Mouse (Mus musculus) CH12.LX (cell line): ENCODE results near the gene Sept9. TPM values are rescaled to one million over a fixed set of nuclear protein-coding genes. Genes with fewer than 3 reads are reported as not detected.

Experiments used
- DNase-seq: peaks from one replicate; pipeline ENCODE4 v3.0.0-alpha.2; 2013; ENCODE audit errors: extremely low read depth
- H3K27ac ChIP-seq: 2 replicates; pipeline ENCODE4 v1.5.1; 2012; ENCODE audit warnings: low read depth, mild to moderate bottlenecking, control low read depth, moderate library complexity; ENCODE audit not compliant: insufficient read depth
- H3K27me3 ChIP-seq: replicated peaks from 2 replicates; pipeline ENCODE3; 2012; ENCODE audit warnings: inconsistent platforms
- H3K36me3 ChIP-seq, 2 experiments: replicated peaks in 1 of 2; 2 replicates each; pipeline versions ENCODE3 to v1.6.1; 2012; ENCODE audit warnings: inconsistent platforms in 1 of 2, low read length in 1 of 2, mild to moderate bottlenecking in 1 of 2, mixed read lengths in 1 of 2, moderate library complexity in 1 of 2; ENCODE audit not compliant: control insufficient read depth in 1 of 2, insufficient read depth in 1 of 2
- H3K4me1 ChIP-seq, 2 experiments: 2 replicates each; pipeline ENCODE4 v1.6.1; 2012; ENCODE audit warnings: inconsistent platforms in 1 of 2, moderate library complexity in 1 of 2; ENCODE audit not compliant: insufficient read depth in 2 of 2, control insufficient read depth in 1 of 2
- H3K4me2 ChIP-seq: 2 replicates; pipeline ENCODE4 v1.6.1; 2012; ENCODE audit warnings: low read depth, mild to moderate bottlenecking, control low read depth; ENCODE audit not compliant: poor library complexity, insufficient read depth, severe bottlenecking
- H3K4me3 ChIP-seq, 3 experiments: fragments of 150-350 bp in 1 of 3; sonication (generic) in 1 of 3; replicated peaks in 1 of 3; 2 replicates each; pipeline versions ENCODE3 to v1.5.1; 2011 to 2012; ENCODE audit warnings: low read depth in 2 of 3, low read length in 2 of 3, mild to moderate bottlenecking in 2 of 3, moderate library complexity in 2 of 3, control low read depth in 1 of 3, improper control_type of control experiment in 1 of 3, inconsistent platforms in 1 of 3, mixed read lengths in 1 of 3; ENCODE audit not compliant: poor library complexity in 1 of 3
- H3K79me2 ChIP-seq: replicated peaks from 2 replicates; pipeline ENCODE4 v1.6.1; 2012; ENCODE audit warnings: mild to moderate bottlenecking, moderate library complexity; ENCODE audit not compliant: control insufficient read depth, poor library complexity, insufficient read depth, severe bottlenecking; ENCODE audit errors: extremely low read depth
- H3K9ac ChIP-seq: 2 replicates; pipeline ENCODE4 v1.6.1; 2012; ENCODE audit warnings: low read depth, mild to moderate bottlenecking, control low read depth, moderate library complexity; ENCODE audit not compliant: insufficient read depth
- H3K9me3 ChIP-seq: replicated peaks from 2 replicates; pipeline ENCODE3; 2012; ENCODE audit warnings: low read length, inconsistent platforms, mixed read lengths
- BHLHE40 ChIP-seq: IDR thresholded peaks from 2 replicates; pipeline ENCODE4 v1.6.1; 2011; ENCODE audit warnings: mild to moderate bottlenecking, low read depth, low read length, improper control_type of control experiment
- CTCF ChIP-seq, 2 experiments: IDR thresholded peaks in 1 of 2; conservative IDR thresholded peaks in 1 of 2; 2 replicates each; pipeline ENCODE4 v1.5.1; 2011 to 2012; ENCODE audit warnings: low read depth in 2 of 2, low read length in 2 of 2, improper control_type of control experiment in 1 of 2, inconsistent platforms in 1 of 2, mild to moderate bottlenecking in 1 of 2, moderate library complexity in 1 of 2
- ELF1 ChIP-seq: IDR thresholded peaks from 2 replicates; pipeline ENCODE4 v1.6.1; 2014; ENCODE audit warnings: low read depth, mild to moderate bottlenecking, inconsistent platforms, low read length, improper control_type of control experiment
- EP300 ChIP-seq: IDR thresholded peaks from 2 replicates; pipeline ENCODE4 v1.6.1; 2011; ENCODE audit warnings: low read length, improper control_type of control experiment
- GABPA ChIP-seq: IDR thresholded peaks from 2 replicates; pipeline ENCODE4 v1.6.1; 2012; ENCODE audit warnings: low read depth, low read length, improper control_type of control experiment, inconsistent platforms; ENCODE audit not compliant: insufficient replicate concordance
- HCFC1 ChIP-seq: IDR thresholded peaks from 2 replicates; pipeline ENCODE4 v1.6.1; 2012; ENCODE audit warnings: low read depth, mild to moderate bottlenecking, inconsistent platforms, low read length, improper control_type of control experiment
- MAFK ChIP-seq: IDR thresholded peaks from 2 replicates; pipeline ENCODE4 v1.6.1; 2011; ENCODE audit warnings: low read length, improper control_type of control experiment; ENCODE audit not compliant: insufficient replicate concordance
- MAX ChIP-seq: IDR thresholded peaks from 2 replicates; pipeline ENCODE4 v1.6.1; 2011; ENCODE audit warnings: low read length, improper control_type of control experiment
- MAZ ChIP-seq: IDR thresholded peaks from 2 replicates; pipeline ENCODE4 v1.6.1; 2012; ENCODE audit warnings: low read depth, mild to moderate bottlenecking, inconsistent platforms, low read length, improper control_type of control experiment, moderate library complexity
- MEF2A ChIP-seq: IDR thresholded peaks from 2 replicates; pipeline ENCODE4 v1.6.1; 2014; ENCODE audit warnings: low read depth, mild to moderate bottlenecking, inconsistent platforms, low read length, improper control_type of control experiment, borderline replicate concordance
- MXI1 ChIP-seq: IDR thresholded peaks from 2 replicates; pipeline ENCODE4 v1.6.1; 2011; ENCODE audit warnings: mild to moderate bottlenecking, low read depth, low read length, improper control_type of control experiment
- MYC ChIP-seq: IDR thresholded peaks from 2 replicates; pipeline ENCODE4 v1.6.1; 2011; ENCODE audit warnings: low read depth, mild to moderate bottlenecking, improper control_type of control experiment, low read length
- NELFE ChIP-seq: IDR thresholded peaks from 2 replicates; pipeline ENCODE4 v1.6.1; 2011; ENCODE audit warnings: low read depth, low read length, improper control_type of control experiment
- POLR2A ChIP-seq: IDR thresholded peaks from 2 replicates; pipeline ENCODE4 v1.6.1; 2011; ENCODE audit warnings: low read depth, mild to moderate bottlenecking, improper control_type of control experiment, low read length
- POLR2AphosphoS2 ChIP-seq: IDR thresholded peaks from 2 replicates; pipeline ENCODE4 v1.6.1; 2011; ENCODE audit warnings: low read depth, low read length, improper control_type of control experiment
- RAD21 ChIP-seq: IDR thresholded peaks from 2 replicates; pipeline ENCODE4 v1.6.1; 2011; ENCODE audit warnings: low read depth, mild to moderate bottlenecking, low read length, improper control_type of control experiment, moderate library complexity
- SIN3A ChIP-seq: IDR thresholded peaks from 2 replicates; pipeline ENCODE4 v1.6.1; 2012; ENCODE audit warnings: low read length, improper control_type of control experiment, inconsistent platforms
- SMC3 ChIP-seq: IDR thresholded peaks from 2 replicates; pipeline ENCODE4 v1.6.1; 2011; ENCODE audit warnings: low read depth, low read length, improper control_type of control experiment
- TBP ChIP-seq: conservative IDR thresholded peaks from 2 replicates; pipeline ENCODE4 v1.6.1; 2011; ENCODE audit warnings: low read depth, low read length, improper control_type of control experiment
- UBTF ChIP-seq: IDR thresholded peaks from 2 replicates; pipeline ENCODE4 v1.6.1; 2012; ENCODE audit warnings: low read depth, mild to moderate bottlenecking, inconsistent platforms, low read length, improper control_type of control experiment, moderate library complexity
- USF2 ChIP-seq: conservative IDR thresholded peaks from 2 replicates; pipeline ENCODE4 v1.6.1; 2011; ENCODE audit warnings: low read depth, low read length, improper control_type of control experiment
- ZC3H11A ChIP-seq: IDR thresholded peaks from 2 replicates; pipeline ENCODE4 v1.6.1; 2012; ENCODE audit warnings: low read depth, mild to moderate bottlenecking, inconsistent platforms, low read length, improper control_type of control experiment
- ZNF384 ChIP-seq: IDR thresholded peaks from 2 replicates; pipeline ENCODE4 v1.6.1; 2012; ENCODE audit warnings: low read depth, low read length, improper control_type of control experiment, inconsistent platforms
- dilution Hi-C: fragments of 300-500 bp; cut with MboI; formaldehyde crosslinking; loops from 2 replicates; pipeline ENCODE4 v1.14.3; 2020; ENCODE audit warnings: low sequenced_read_pairs; ENCODE audit not compliant: extremely low pct_unique_long_range_greater_than_20kb, extremely low pct_ligation_motif_present
- in situ Hi-C: fragments of 300-500 bp; cut with MboI; formaldehyde crosslinking; loops from 3 replicates; pipeline ENCODE4 v1.14.3; 2019; ENCODE audit warnings: low sequenced_read_pairs, low pct_ligation_motif_present, low pct_unique_long_range_greater_than_20kb, mixed read lengths
- polyA plus RNA-seq: library from polyadenylated mRNA; unstranded; fragments of >175 nt; gene quantifications from 2 replicates; pipeline ENCODE4 v1.2.1, GENCODE M21; 2012; ENCODE audit warnings: low read depth; ENCODE audit not compliant: insufficient read length
- total RNA-seq, 2 experiments: library from RNA; depleted of rRNA; stranded (reverse); fragments of 300-350 nt in 1 of 2; fragments of >200 nt in 1 of 2; gene quantifications; 2 replicates each; pipeline ENCODE4 v1.2.3; 2012 to 2014

Gene Sept9
- total and polyA plus RNA-seq, 3 experiments, result 47.6 to 128 (median 110) TPM

- Histone ChIP-seq H3K36me3 (peaks cover 0 to 27% of the 10 kb centered on the region in 2 experiments), H3K9me3 (no peaks in the 10 kb centered on the region), H3K9ac (peak overlapping the region; percentile 68), H3K4me2 (peak overlapping the region; percentile 83), H3K79me2 (peaks cover 66% of the 10 kb centered on the region), H3K27me3 (no peaks in the 10 kb centered on the region), H3K4me1 (peaks cover 54 to 87% of the 10 kb centered on the region in 2 experiments), H3K27ac (peak overlapping the region; percentile 93), H3K4me3 (peak overlapping the region; percentile 43 to 50 (median 47))
- TF ChIP-seq MEF2A, result no peak
- TF ChIP-seq POLR2A, result peak; percentile 70
- no peak for TF ChIP-seq HCFC1
- peak; percentile 60 for TF ChIP-seq NELFE
- 0 out of 2 replicates have a peak, but pooled peaks have one; percentile 2 for TF ChIP-seq SIN3A
- TF ChIP-seq MXI1, result no peak
- TF ChIP-seq USF2, result no peak
- 0 out of 2 replicates have a peak, but pooled peaks have one; percentile 18 for TF ChIP-seq MAX
- TF ChIP-seq ZC3H11A, result no peak
- no peak for TF ChIP-seq GABPA
- no peak; the same call in 1 of the 2 replicates for TF ChIP-seq RAD21
- TF ChIP-seq MAZ, result no peak; the same call in 1 of the 2 replicates
- TF ChIP-seq SMC3, result no peak
- TF ChIP-seq TBP, result 0 out of 2 replicates have a peak, but pooled peaks have one; percentile 27
- TF ChIP-seq MAFK, result no peak
- peak in 1 of 2 experiments; percentile 26; a peak in 2 of 4 replicates for TF ChIP-seq CTCF (conservative IDR thresholded peaks at IDR 0.05 in 1 of 2, IDR thresholded peaks at IDR 0.05 in 1 of 2; ENCODE audit: low read depth in 2 of 2, low read length in 2 of 2)
- no peak for TF ChIP-seq EP300
- TF ChIP-seq ELF1, result peak; percentile 74
- TF ChIP-seq UBTF, result peak; percentile 47; the same call in 1 of the 2 replicates
- no peak for TF ChIP-seq POLR2AphosphoS2
- TF ChIP-seq ZNF384, result no peak
- TF ChIP-seq MYC, result no peak
- TF ChIP-seq BHLHE40, result no peak
- dilution Hi-C loops (no loop called here), in situ Hi-C loops (no loop called here)
- DNase-seq, result peak; percentile 73
These were observed 126.8 kb downstream of the Sept9 start for GRCm38 (mm10) chr11:117326140-117326725.
